Mouse (Mus musculus): ENCODE data around the gene Parp11.
"Not testable (repeated sequence)": the region's sequence is repeated elsewhere in the genome, so short reads cannot be mapped to it uniquely, and the experiment has no call there.

Parp11 gene

GRCm38 (mm10) chr6:127500119-127500518 lies 53.5 kb downstream of the Parp11 start:
- no peak for DNase-seq

DNA sequence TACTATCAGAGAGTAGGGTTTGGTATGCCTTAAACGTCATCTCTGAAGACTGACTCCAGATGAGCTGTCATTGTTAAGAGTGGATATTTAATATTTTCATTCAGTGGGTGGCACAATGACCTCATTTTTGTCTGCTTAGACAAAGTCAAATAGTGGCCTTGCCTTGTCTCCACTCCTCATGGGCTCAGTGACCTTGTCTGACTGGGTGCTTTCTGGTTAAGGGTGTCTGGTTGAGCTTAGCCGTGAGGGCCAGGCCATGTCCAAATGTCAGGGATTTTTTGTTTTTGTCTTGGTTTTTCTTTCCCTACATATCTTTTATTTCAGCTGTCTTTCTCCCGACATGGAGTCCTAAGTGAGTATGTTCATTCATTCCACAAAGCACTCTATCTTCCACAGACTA lies 54.2 kb downstream of the Parp11 start:
- no peak for DNase-seq

- DNase-seq, result peak; percentile 59
These were observed 55.9 kb downstream of the Parp11 start for GRCm38 (mm10) chr6:127502530-127502929.

DNA sequence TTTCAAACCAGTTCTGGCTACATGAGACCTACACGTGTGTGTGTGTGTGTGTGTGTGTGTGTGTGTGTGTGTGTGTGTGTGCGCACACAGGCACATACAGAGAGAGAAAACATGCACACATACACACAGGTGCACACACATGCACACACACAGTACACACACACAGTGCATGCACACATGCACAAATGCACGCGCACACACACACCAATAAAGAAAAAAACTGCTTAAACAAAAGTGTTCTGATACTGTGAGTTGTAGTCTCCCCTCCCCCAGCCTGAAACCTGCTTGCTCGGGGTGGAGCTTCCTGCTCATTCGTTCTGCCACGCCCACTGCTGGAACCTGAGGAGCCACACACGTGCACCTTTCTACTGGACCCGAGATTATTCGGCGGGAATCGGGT lies 67.1 kb downstream of the Parp11 start:
- not testable (repeated sequence) for DNase-seq

DNA sequence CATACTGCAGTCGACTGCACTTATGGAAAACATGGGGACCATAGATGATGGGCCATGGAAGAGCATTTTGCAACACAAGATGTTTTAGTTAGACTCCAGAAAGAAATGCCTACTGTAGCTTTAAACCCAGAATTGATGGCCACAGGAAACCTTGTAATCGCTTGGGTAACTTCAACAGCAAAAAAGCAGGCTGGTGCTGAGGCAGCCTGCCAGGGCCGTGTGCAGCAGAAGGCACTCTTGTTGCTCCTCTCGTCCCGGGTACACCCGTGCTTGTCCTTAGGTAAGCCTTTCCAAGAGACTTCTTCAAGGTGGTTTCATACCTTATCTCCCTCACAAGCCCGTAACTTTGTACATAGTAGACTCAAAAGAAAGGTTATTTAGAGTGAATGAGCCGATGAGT lies 74.5 kb downstream of the Parp11 start:
- DNase-seq, result no peak

- DNase-seq, result no peak
These were observed 75.7 kb downstream of the Parp11 start for GRCm38 (mm10) chr6:127522326-127522725.

- peak; percentile 88 for DNase-seq
These were observed 77.8 kb downstream of the Parp11 start for GRCm38 (mm10) chr6:127524442-127524841.

DNA sequence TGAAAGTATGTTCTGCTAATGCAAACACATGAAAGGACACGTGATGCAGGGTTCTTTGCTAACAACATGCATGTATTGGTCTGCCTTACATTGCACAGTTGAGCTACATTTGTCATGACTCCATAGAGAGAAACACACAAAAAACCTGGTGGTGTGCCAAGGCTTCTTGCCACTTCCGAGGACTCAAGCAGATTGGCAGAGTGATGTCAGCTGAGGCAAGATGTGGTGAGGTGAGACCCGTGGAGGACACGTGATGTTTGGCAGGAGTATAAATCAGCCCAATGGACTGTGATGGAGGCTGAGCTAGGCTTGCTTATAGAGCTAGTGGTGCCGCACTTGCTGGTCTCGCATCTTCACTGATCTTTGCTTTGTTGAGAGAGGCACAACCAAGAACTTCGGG lies 82.0 kb downstream of the Parp11 start:
- DNase-seq, result no peak

DNA sequence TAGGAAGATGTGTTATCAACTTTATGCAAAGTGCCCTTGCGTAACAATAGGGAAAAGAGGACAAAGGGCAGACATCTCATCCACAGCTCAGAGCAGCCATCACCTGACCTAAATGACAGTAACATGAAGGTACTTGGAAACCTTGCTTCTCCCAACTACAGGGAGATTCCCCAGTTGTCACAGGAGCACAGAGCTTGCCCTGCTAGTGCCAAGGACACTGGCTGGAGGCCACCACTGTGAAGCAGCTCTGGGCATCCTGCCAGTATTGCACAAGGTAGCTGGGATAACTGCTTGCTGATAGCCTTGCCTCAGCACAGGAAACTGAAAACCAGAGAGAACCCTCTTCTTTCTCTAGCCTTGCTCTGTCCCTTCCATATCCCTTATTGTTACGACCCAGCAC lies 82.8 kb downstream of the Parp11 start:
- no peak for DNase-seq

GRCm38 (mm10) chr6:127530206-127530605 lies 83.6 kb downstream of the Parp11 start:
- no peak for DNase-seq

- no peak for DNase-seq
These were observed 85.0 kb downstream of the Parp11 start for GRCm38 (mm10) chr6:127531412-127532205.

DNA sequence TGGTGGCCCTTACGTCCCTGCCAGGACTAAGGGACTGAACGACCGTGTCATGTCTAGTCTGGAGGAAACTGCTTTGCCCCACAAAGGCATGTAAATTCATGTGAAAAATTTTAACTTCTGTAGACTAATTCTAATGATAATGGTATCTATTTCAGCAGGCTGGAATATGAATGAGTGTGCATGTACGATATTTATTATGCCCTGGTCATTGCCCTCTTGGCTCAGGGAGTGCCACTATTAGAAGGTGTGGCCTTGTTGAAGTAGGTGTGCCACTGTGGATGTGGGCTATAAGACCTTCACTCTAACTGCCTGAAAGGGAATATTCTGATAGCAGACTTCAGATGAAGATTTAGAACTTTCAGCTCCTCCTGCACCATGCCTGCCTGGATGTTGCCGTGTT lies 85.7 kb downstream of the Parp11 start:
- DNase-seq, result no peak

DNA sequence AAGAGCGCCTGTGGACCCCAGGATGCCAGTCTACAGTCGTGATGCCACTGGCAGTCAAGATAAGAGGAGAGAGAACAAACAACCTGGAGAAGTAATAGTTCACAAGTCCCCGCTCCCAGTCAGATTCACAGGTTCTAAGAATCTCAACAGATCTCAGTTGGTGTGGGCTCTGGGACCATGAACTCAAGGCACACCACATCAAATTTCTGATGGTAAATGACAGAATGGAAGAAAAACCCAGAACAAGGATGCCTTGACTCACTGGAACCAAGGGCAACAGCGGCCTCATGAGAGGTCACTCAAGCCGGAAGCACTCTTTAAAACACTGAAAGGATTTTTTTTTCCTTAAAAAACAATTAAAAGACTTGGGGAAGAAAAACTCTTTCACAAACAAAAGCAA lies 87.1 kb downstream of the Parp11 start:
- DNase-seq, result no peak

GRCm38 (mm10) chr6:127537035-127537434 lies 90.4 kb downstream of the Parp11 start:
- DNase-seq, result no peak

GRCm38 (mm10) chr6:127538118-127538517 lies 91.5 kb downstream of the Parp11 start:
- DNase-seq, result no peak

DNA sequence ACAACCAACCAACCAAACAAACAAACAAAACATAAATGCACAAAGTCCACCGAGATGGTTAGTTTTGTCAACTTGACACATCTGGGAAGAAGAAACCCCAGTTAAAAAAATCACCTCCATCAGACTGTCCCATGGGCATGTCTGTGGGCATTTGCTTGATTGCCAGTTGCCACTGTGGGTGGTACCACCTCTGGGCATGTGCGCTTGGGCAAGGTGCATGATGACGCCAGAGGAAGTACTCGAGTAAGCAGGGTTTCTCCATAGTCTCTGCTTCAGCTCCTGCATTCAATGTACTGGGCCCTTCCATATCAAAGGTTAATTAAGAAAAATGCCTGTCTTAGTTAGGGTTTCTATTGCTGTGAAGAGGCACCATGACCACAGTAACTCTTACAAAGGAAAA lies 92.6 kb downstream of the Parp11 start:
- no peak for DNase-seq

DNA sequence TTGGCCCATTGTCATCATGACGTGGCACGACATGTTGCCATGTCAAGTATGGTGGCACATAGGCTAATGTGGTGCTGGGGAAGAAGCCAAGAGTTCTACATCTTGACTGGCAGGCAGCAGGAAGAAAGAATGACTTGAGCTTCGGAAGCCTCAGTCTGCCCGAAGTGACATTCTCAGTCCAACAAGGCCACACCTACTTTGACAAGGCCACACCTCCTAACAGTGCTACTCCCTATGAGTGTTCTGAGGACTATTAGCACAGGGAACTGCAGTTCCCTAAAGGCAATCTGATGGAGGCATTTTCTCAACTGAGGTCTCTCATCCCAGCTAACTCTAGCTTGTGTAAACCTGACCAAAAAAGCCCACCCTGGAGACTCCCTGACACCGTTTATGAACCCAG lies 93.0 kb downstream of the Parp11 start:
- DNase-seq, result no peak

- no peak for DNase-seq
These were observed 93.9 kb downstream of the Parp11 start for GRCm38 (mm10) chr6:127540517-127540916.

GRCm38 (mm10) chr6:127541617-127542374 lies 95.2 kb downstream of the Parp11 start:
- DNase-seq, result peak; percentile 57

All from thymus, postnatal 4 days (tissue).